Comparison of ENCODE assay signal across 15 mouse cellular contexts in the genomic region with DNA sequence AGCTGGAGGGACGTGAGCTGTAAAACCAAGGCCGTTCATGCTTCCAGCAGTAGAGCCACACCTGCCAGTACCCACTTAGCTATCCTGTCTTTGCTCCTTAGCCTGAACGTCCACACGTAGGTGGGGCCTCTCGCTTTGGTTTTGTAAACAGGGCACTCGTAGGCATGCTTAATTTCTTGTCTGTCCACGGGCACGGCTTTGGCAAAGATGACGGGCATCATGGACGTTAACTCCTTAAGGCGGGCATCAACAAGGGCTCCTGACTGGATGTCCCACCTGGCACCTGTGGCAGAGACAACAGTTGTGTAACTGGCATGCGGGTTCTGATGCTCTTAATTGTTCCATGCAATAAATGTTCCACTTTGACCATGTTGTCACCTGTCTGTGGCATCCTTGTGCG.
"Had no signal": no experiment of that assay in that cellular context is flagged by ENCODE, and none has a peak within 500 bp of the region (broad histone marks: within the 10 kb centered on the region; RNA-seq: fewer than 3 reads in every experiment).

No protein-coding gene starts in this region.

- DNase-seq: heart, postnatal 14 days; heart, postnatal 36 days; heart, postnatal 4 days; kidney, adult 11 months; kidney, adult 18-20 months; kidney, adult 2 months; kidney, adult 8-10 months; kidney, adult 9 months; kidney, postnatal 10 days; kidney, postnatal 14 days; kidney, postnatal 25 days; kidney, postnatal 36 days; kidney, postnatal 4 days; layer of hippocampus, adult 9-11 months; layer of hippocampus, postnatal 36 days had no signal
